Mouse (Mus musculus) kidney, adult 2 months (tissue): Measurements from ENCODE around the gene Nadk2.

Experiments
- CTCF ChIP-seq: fragments of 200-500 bp; conservative IDR thresholded peaks from 2 replicates; pipeline ENCODE4 v1.5.1; 2011; ENCODE audit warnings: low read depth, mild to moderate bottlenecking, control low read depth, low read length, moderate library complexity, mixed read lengths; ENCODE audit not compliant: insufficient read depth, insufficient read length
- POLR2A ChIP-seq: fragments of 200-500 bp; IDR thresholded peaks from one replicate; pipeline ENCODE4 v1.6.1; 2011; ENCODE audit warnings: low read depth, low read length, control low read depth

DNA sequence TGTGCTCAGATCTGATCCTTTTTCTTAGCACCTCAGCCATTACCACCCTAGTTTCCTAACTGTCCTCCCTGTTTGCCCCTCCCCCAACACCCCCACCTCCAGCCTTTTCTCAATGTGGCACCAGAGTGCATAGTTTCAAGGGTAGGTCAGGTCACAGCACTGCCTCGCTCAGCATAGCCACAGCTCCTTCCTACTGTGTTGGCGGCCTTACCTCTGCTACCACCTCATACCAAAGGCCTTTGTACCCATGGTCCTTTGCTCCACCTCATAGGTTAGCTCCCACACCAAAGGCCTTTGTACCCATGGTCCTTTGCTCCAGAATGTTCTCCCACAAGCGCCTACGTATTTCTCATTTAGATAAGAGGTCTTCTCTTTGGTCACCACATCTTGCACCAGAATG lies 47.8 kb downstream of the Nadk2 start:
- TF ChIP-seq CTCF (no peak), POLR2A (no peak)
